Mouse (Mus musculus): ENCODE results near the gene Nrbf2. TPM values are rescaled to one million over a fixed set of nuclear protein-coding genes. Genes with fewer than 3 reads are reported as not detected.

The Nrbf2 gene
- polyA plus RNA-seq, 1 experiment, result 16.8 TPM

DNA sequence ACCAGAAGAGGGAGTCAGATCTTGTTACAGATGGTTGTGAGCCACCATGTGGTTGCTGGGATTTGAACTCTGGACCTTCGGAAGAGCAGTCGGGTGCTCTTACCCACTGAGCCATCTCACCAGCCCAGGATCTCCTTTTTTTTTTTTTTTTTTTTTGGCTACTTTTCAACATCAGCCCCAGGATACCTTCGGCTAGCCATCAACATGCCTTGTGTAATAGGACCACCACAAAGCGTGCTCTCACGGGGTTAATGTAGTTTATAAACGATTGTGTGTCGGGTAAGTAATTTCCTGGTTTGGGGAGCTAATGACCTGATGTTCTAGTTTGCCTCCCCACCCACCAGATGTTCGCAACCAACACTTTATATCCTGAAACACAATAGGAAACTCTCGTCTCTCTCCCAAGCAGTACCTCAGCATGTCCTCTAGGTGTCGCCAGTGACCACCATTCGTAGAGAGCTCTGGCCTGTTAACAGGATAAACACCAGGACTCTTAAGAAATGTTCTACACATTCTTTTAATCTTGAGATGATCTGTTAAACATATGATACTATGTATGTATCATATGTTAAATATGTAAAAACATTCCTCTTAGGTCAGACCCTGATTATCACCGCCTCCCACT is 29.8 kb upstream of the Nrbf2 start:
- no peak for TF ChIP-seq CEBPB (IDR thresholded peaks at IDR 0.05; ENCODE audit: insufficient read depth, poor library complexity, severe bottlenecking)
- TF ChIP-seq MAX (IDR thresholded peaks at IDR 0.05; ENCODE audit: low read depth), result no peak
- no peak for TF ChIP-seq USF1 (IDR thresholded peaks at IDR 0.05; ENCODE audit: low read depth)
- no peak for TF ChIP-seq TCF12 (IDR thresholded peaks at IDR 0.05; ENCODE audit: insufficient read depth, poor library complexity, severe bottlenecking)
- TF ChIP-seq POLR2AphosphoS2 (IDR thresholded peaks at IDR 0.05; ENCODE audit: insufficient read length, low read depth), result no peak
- TF ChIP-seq MYOG (IDR thresholded peaks at IDR 0.05; ENCODE audit: control insufficient read depth in 1 of 3, insufficient read depth in 1 of 3, insufficient read length in 2 of 3, low read depth in 2 of 3), result no peak
- no peaks in the 10 kb centered on the region for H3K27me3 ChIP-seq (ENCODE audit: control insufficient read depth, insufficient read depth, insufficient read length)
- no peak overlapping the region for H3ac ChIP-seq (ENCODE audit: control insufficient read depth, insufficient read length)
- H3K4me3 ChIP-seq, result no peak overlapping the region
- H3K4me2 ChIP-seq (ENCODE audit: low read depth), result no peak overlapping the region
- no peaks in the 10 kb centered on the region for H3K36me3 ChIP-seq (ENCODE audit: control insufficient read depth, insufficient read depth)
- H3K79me2 ChIP-seq (ENCODE audit: control insufficient read depth, insufficient read depth), result no peaks in the 10 kb centered on the region

DNA sequence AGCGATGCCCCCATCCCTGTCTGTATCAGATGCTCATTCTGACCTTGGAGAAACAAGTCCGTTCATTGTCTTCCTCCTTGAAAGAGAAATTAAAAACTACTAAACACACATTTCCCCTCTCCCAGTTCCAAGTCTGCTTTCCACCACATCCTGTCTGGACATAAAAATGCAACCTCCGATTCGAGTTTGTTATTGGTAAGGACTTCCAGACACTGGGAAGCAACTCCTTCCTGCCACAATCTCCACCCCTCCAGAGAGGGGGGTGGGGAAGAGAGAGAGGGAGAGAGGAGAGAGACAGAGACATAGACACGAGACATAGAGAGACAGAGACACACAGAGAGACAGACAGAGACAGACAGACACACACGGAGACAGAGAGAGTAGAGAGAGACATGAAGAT is 27.4 kb upstream of the Nrbf2 start:
- Histone ChIP-seq H3ac (ENCODE audit: control insufficient read depth, insufficient read length) (no peak overlapping the region), H3K4me2 (ENCODE audit: low read depth) (peak overlapping the region; percentile 10), H3K79me2 (ENCODE audit: control insufficient read depth, insufficient read depth) (no peaks in the 10 kb centered on the region), H3K4me3 (no peak overlapping the region), H3K27me3 (ENCODE audit: control insufficient read depth, insufficient read depth, insufficient read length) (no peaks in the 10 kb centered on the region), H3K36me3 (ENCODE audit: control insufficient read depth, insufficient read depth) (no peaks in the 10 kb centered on the region)
- TF ChIP-seq TCF12 (IDR thresholded peaks at IDR 0.05; ENCODE audit: insufficient read depth, poor library complexity, severe bottlenecking), result no peak
- no peak for TF ChIP-seq USF1 (IDR thresholded peaks at IDR 0.05; ENCODE audit: low read depth)
- no peak for TF ChIP-seq E2F4 (IDR thresholded peaks at IDR 0.05; ENCODE audit: insufficient read depth)
- no peak for TF ChIP-seq MAX (IDR thresholded peaks at IDR 0.05; ENCODE audit: low read depth)

DNA sequence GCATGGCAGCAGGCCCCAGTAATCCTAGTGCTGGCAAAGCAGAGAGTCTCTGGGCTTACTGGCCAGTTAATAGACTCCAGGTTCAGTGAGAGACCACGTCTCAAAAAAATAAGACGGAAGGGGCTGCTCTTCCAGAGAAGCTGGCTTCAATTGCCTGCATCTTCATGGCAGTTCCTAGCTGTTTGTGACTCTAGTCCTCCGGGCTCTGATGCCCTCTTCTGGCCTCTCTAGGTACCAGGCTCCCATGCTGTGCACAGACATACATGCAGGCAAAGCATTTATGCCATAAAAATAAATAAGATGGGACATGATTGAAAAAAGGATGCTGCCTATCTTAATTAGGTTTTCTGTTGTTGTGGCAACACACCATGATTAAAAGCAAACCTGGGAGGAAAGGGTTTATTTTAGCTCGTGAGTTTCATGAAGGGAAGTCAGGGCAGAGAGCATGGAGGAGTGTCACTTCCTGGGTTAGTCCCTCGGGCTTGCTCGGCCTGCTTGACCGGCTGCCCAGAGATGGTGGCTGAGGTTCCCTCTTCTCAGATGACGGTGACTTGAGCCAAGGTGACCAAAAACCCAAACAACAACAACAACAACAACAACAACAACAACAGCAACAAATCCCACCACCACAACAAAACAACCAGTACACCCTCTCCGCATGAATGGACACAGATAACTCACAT is 26.3 kb upstream of the Nrbf2 start:
- Histone ChIP-seq H3K27me3 (ENCODE audit: control insufficient read depth, insufficient read depth, insufficient read length) (no peaks in the 10 kb centered on the region), H3ac (ENCODE audit: control insufficient read depth, insufficient read length) (no peak overlapping the region), H3K79me2 (ENCODE audit: control insufficient read depth, insufficient read depth) (no peaks in the 10 kb centered on the region), H3K4me3 (no peak overlapping the region), H3K4me2 (ENCODE audit: low read depth) (peak overlapping the region; percentile 31), H3K36me3 (ENCODE audit: control insufficient read depth, insufficient read depth) (no peaks in the 10 kb centered on the region)
- TF ChIP-seq REST (IDR thresholded peaks at IDR 0.05; ENCODE audit: insufficient read depth, insufficient read length) (no peak), E2F4 (IDR thresholded peaks at IDR 0.05; ENCODE audit: insufficient read depth) (no peak), TCF12 (IDR thresholded peaks at IDR 0.05; ENCODE audit: insufficient read depth, poor library complexity, severe bottlenecking) (no peak), USF1 (IDR thresholded peaks at IDR 0.05; ENCODE audit: low read depth) (no peak), MYOD1 (IDR thresholded peaks at IDR 0.05; ENCODE audit: control insufficient read depth in 1 of 3, insufficient read length in 2 of 3, low read depth in 2 of 3) (no peak), MYOG (IDR thresholded peaks at IDR 0.05; ENCODE audit: control insufficient read depth in 1 of 3, insufficient read depth in 1 of 3, insufficient read length in 2 of 3, low read depth in 2 of 3) (no peak), POLR2AphosphoS2 (IDR thresholded peaks at IDR 0.05; ENCODE audit: insufficient read length, low read depth) (no peak), POLR2A (IDR thresholded peaks at IDR 0.05; ENCODE audit: insufficient read length, low read depth) (no peak), MAX (IDR thresholded peaks at IDR 0.05; ENCODE audit: low read depth) (no peak), CEBPB (IDR thresholded peaks at IDR 0.05; ENCODE audit: insufficient read depth, poor library complexity, severe bottlenecking) (no peak), TCF3 (IDR thresholded peaks at IDR 0.05; ENCODE audit: insufficient read length, low read depth) (no peak), SRF (IDR thresholded peaks at IDR 0.05; ENCODE audit: control insufficient read depth, insufficient read length, low read depth) (no peak)

DNA sequence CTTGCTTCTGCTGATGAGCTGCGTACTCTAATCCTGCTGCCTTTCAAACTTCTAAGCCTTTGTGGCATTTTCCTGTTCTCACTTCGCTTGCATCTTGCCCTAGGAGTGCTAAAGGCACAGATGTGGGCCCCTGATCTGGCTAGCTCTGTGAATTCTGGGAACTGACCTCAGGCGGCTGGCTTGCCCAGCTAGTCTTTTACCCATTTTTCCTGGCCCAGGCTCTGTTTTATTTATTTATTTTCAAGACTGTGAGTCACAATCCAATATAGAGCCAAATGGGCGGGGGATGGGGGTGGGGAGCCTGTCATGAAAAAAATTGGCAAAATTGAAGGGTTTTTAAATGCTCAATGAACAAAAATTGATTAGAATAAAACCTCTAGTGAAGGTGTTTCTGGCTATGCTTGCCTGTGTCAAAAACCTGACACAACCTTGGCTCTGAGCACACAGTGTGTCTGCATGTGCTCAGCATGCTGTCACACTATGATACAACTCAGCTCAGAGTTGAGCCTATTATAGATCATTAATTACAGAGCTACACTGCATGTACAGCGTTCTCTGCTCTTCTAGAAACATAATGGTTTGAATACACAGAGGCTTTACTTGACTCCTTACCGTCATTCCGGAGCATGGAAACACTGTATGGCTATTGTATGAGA is 24.5 kb upstream of the Nrbf2 start:
- no peaks in the 10 kb centered on the region for H3K36me3 ChIP-seq (ENCODE audit: control insufficient read depth, insufficient read depth)
- no peak overlapping the region for H3ac ChIP-seq (ENCODE audit: control insufficient read depth, insufficient read length)
- no peaks in the 10 kb centered on the region for H3K27me3 ChIP-seq (ENCODE audit: control insufficient read depth, insufficient read depth, insufficient read length)
- TF ChIP-seq TCF12 (IDR thresholded peaks at IDR 0.05; ENCODE audit: insufficient read depth, poor library complexity, severe bottlenecking) (no peak), MAX (IDR thresholded peaks at IDR 0.05; ENCODE audit: low read depth) (no peak), E2F4 (IDR thresholded peaks at IDR 0.05; ENCODE audit: insufficient read depth) (no peak), POLR2A (IDR thresholded peaks at IDR 0.05; ENCODE audit: insufficient read length, low read depth) (no peak), TCF3 (IDR thresholded peaks at IDR 0.05; ENCODE audit: insufficient read length, low read depth) (no peak), POLR2AphosphoS2 (IDR thresholded peaks at IDR 0.05; ENCODE audit: insufficient read length, low read depth) (no peak), MYOD1 (IDR thresholded peaks at IDR 0.05; ENCODE audit: control insufficient read depth in 1 of 3, insufficient read length in 2 of 3, low read depth in 2 of 3) (no peak), SRF (IDR thresholded peaks at IDR 0.05; ENCODE audit: control insufficient read depth, insufficient read length, low read depth) (no peak), USF1 (IDR thresholded peaks at IDR 0.05; ENCODE audit: low read depth) (no peak), CEBPB (IDR thresholded peaks at IDR 0.05; ENCODE audit: insufficient read depth, poor library complexity, severe bottlenecking) (no peak), MYOG (IDR thresholded peaks at IDR 0.05; ENCODE audit: control insufficient read depth in 1 of 3, insufficient read depth in 1 of 3, insufficient read length in 2 of 3, low read depth in 2 of 3) (no peak), REST (IDR thresholded peaks at IDR 0.05; ENCODE audit: insufficient read depth, insufficient read length) (no peak)
- H3K4me2 ChIP-seq (ENCODE audit: low read depth), result no peak overlapping the region
- H3K79me2 ChIP-seq (ENCODE audit: control insufficient read depth, insufficient read depth), result no peaks in the 10 kb centered on the region
- H3K4me3 ChIP-seq, result no peak overlapping the region

Measured in myocyte (in vitro differentiated cells).